Mouse (Mus musculus): Measurements from ENCODE around the gene Btbd19. TPM values are rescaled to one million over a fixed set of nuclear protein-coding genes. Genes with fewer than 3 reads are reported as not detected.

Gene Btbd19
- total and polyA plus RNA-seq, 3 experiments: 2.9 to 6.6 (median 3.2) TPM

DNA sequence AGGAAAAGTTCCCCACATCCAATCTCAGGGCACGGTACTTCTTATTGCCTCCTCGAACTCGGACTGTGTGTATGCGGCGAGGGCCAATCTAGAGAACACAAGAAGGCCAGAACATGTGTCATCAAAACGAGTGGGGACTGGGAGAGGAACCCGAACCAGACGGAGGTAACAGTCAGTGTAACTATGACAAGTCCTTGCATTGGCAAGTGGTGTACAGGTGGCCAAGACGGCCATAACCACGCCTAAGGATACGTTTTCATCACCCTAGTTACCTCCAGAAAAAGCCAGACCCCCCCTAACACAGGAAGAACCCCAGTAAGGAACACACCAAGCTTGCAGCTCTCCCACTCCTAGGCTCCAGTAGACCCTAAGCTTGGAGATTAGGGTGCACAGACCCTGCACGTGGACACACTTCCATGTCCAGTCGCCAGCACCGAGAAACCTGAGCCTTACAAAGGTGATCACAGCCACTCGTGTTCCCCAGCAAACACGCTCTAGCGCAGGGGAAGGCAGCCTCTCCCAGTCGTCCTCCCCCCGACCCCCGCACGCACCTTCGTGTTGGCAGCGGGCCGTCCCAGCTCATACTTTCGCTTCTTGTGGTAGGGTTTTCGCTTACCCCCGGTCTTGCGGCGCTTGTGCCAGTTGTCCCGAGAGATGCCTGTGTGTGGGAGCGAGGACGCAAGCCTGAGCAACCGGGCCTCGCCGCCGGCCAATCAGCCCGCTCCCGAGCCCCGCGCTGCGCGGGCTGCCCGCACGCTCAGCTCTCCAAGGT is 29.7 kb upstream of the Btbd19 start:
- intact Hi-C loops (cut with DNase I): loop anchor here (2.0 kb wide), 2 partner anchors 18 to 34 kb away; no protein-coding TSS in a partner anchor
- no peaks in the 10 kb centered on the region for H3K79me2 ChIP-seq (replicated peaks; ENCODE audit: control insufficient read depth, insufficient read depth, low read length)
- 3% methylated on average over 44 of the region's 44 CpGs for WGBS
- no peak for DNase-seq
- peaks cover 3% of the 10 kb centered on the region; the same call in 1 of the 2 replicates for H3K4me1 ChIP-seq (ENCODE audit: control insufficient read depth, insufficient read depth, low read length)
- peaks cover 7% of the 10 kb centered on the region for H3K36me3 ChIP-seq (ENCODE audit: control insufficient read depth, insufficient read depth, low read length)
- H3K4me3 ChIP-seq: peak overlapping the region; percentile 66
- no peaks in the 10 kb centered on the region for H3K27me3 ChIP-seq (ENCODE audit: control insufficient read depth, insufficient read depth, low read length)
- peak overlapping the region; percentile 94 for H3K9ac ChIP-seq (ENCODE audit: low read depth, low read length)
- H3K27ac ChIP-seq: peak overlapping the region; percentile 78
- TF ChIP-seq CTCF (IDR thresholded peaks at IDR 0.05): no peak
- TF ChIP-seq POLR2A (IDR thresholded peaks at IDR 0.05; ENCODE audit: insufficient read depth, low read depth, low read length): no peak
- no peak for TF ChIP-seq EP300 (IDR thresholded peaks at IDR 0.05; ENCODE audit: insufficient read depth, low read depth, low read length)

DNA sequence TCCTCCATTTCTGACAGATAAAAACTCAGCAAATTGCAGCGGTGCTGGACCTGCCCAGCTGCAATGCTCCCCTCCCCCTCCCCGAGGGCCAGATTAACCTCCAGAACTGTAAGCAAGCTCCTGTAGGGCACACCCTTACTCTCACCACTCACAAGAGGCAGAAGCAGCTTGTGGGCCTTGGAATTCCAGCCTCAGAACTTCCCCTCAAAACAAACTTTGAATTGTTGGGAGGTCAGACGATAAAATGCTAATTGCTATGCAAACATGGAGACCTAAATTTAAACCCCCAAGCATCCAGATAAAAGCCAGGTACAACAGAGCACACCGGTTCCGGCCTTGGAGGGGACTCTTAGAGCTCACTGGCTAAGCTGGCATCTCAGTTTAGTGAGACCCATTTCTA is 27.2 kb upstream of the Btbd19 start:
- Histone ChIP-seq H3K36me3 (ENCODE audit: control insufficient read depth, insufficient read depth, low read length) (peaks cover 7% of the 10 kb centered on the region), H3K9ac (ENCODE audit: low read depth, low read length) (no peak overlapping the region), H3K4me3 (no peak overlapping the region), H3K27ac (no peak overlapping the region), H3K4me1 (ENCODE audit: control insufficient read depth, insufficient read depth, low read length) (peaks cover 3% of the 10 kb centered on the region; the same call in 1 of the 2 replicates), H3K27me3 (ENCODE audit: control insufficient read depth, insufficient read depth, low read length) (no peaks in the 10 kb centered on the region), H3K79me2 (replicated peaks; ENCODE audit: control insufficient read depth, insufficient read depth, low read length) (no peaks in the 10 kb centered on the region)
- WGBS: 59% methylated on average over 5 of the region's 5 CpGs
- DNase-seq: no peak
- intact Hi-C loops (cut with DNase I): no loop called here
- TF ChIP-seq CTCF (IDR thresholded peaks at IDR 0.05) (no peak), POLR2A (IDR thresholded peaks at IDR 0.05; ENCODE audit: insufficient read depth, low read depth, low read length) (no peak), EP300 (IDR thresholded peaks at IDR 0.05; ENCODE audit: insufficient read depth, low read depth, low read length) (no peak)

DNA sequence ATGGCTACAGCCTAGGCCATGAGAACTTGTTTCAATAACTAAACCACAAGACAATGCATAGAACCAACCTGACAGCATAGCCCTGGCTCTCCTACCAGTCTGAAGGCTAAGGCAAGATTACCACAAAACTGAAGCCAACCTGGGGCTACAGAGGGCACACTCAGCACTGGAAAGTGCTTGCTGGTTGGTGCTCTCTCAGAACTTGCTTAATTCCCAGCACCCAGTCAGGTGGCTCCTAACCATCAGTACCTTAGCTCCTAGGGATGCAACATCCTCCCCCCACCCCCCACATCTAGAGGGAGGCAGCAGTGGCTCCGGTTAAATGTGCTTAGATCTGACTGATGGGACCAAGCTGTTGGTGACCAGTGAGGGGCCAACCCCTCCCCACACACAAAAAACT is 25.9 kb upstream of the Btbd19 start:
- intact Hi-C loops (cut with DNase I): no loop called here
- TF ChIP-seq POLR2A (IDR thresholded peaks at IDR 0.05; ENCODE audit: insufficient read depth, low read depth, low read length) (no peak), CTCF (IDR thresholded peaks at IDR 0.05) (no peak), EP300 (IDR thresholded peaks at IDR 0.05; ENCODE audit: insufficient read depth, low read depth, low read length) (no peak)
- Histone ChIP-seq H3K27me3 (ENCODE audit: control insufficient read depth, insufficient read depth, low read length) (no peaks in the 10 kb centered on the region), H3K4me1 (ENCODE audit: control insufficient read depth, insufficient read depth, low read length) (peaks cover 3% of the 10 kb centered on the region; the same call in 1 of the 2 replicates), H3K9ac (ENCODE audit: low read depth, low read length) (no peak overlapping the region), H3K4me3 (no peak overlapping the region), H3K36me3 (ENCODE audit: control insufficient read depth, insufficient read depth, low read length) (peaks cover 7% of the 10 kb centered on the region), H3K27ac (no peak overlapping the region), H3K79me2 (replicated peaks; ENCODE audit: control insufficient read depth, insufficient read depth, low read length) (no peaks in the 10 kb centered on the region)
- DNase-seq: no peak
- WGBS: 52% methylated on average over 1 of the region's 1 CpGs

DNA sequence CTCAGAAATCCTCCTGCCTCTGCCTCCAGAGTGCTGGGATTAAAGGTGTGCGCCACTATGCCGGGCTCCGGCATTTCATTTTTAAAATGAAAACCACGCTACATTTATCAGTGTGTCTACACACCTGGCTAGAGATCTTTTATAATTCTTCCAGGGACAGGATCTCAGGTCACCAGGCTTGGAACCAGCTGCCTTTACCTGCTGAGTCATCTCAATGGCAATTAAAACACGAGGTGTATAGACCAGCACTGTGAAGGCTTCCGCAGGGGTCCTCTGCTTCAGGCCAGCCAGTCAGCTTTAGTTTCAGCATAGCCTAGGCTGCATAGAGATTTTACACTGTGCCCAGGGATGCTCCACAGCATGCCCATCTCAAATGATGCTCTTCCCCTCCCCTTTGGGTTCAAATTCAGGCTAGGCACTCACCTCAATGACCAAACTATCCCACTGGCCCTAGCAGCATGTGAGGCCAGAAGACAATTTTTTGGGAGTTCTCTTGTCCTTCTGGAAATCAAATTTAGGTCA is 24.7 kb upstream of the Btbd19 start:
- H3K4me1 ChIP-seq (ENCODE audit: control insufficient read depth, insufficient read depth, low read length): peaks cover 3% of the 10 kb centered on the region; the same call in 1 of the 2 replicates
- TF ChIP-seq CTCF (IDR thresholded peaks at IDR 0.05): no peak
- no peak for TF ChIP-seq EP300 (IDR thresholded peaks at IDR 0.05; ENCODE audit: insufficient read depth, low read depth, low read length)
- TF ChIP-seq POLR2A (IDR thresholded peaks at IDR 0.05; ENCODE audit: insufficient read depth, low read depth, low read length): no peak
- WGBS: 94% methylated on average over 6 of the region's 6 CpGs
- DNase-seq: no peak
- H3K36me3 ChIP-seq (ENCODE audit: control insufficient read depth, insufficient read depth, low read length): peaks cover 7% of the 10 kb centered on the region
- H3K4me3 ChIP-seq: no peak overlapping the region
- no peak overlapping the region for H3K9ac ChIP-seq (ENCODE audit: low read depth, low read length)
- no peaks in the 10 kb centered on the region for H3K27me3 ChIP-seq (ENCODE audit: control insufficient read depth, insufficient read depth, low read length)
- no peaks in the 10 kb centered on the region for H3K79me2 ChIP-seq (replicated peaks; ENCODE audit: control insufficient read depth, insufficient read depth, low read length)
- H3K27ac ChIP-seq: no peak overlapping the region
- intact Hi-C loops (cut with DNase I): no loop called here

DNA sequence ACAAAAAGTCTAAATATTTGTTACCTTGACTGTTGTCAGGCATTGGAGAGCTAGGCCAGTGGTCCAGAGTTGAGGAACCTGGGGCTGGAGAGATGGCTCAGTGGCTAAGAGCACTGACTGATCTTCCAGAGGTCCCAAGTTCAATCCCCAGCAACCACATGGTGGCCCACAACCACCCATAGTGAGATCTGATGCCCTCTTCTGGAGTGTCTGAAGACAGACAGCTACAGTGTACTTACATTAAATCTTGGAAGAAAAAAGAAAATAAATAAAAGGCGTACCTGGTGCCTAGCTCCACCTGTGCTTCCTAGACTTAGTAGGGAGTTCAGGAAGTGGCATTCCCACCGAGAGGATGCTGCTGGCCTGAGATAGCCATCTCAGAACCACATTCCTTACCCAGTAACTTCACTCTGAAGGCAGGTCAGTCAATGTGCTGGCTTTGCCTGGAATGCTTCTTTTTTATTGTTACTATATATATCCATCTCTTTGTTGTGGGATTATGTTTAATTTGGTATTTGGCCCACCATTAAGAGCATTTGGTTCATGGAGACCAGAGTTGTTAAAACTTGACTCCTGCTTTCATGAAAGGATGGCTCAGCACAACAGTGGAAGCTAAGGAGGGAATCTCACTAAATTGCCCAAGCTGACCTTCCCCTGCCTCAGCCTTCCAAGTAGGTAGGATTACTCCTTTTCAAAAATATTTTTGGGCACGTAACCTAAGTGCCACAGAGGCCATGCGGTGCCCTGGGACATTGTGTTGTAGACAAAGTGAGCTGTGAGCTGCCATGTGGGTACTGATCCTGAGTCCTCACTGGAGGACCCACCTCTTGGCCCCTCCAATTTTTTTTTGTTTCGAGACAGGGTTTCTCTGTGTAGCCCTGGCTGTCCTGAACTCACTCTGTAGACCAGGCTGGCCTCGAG is 24.0 kb upstream of the Btbd19 start:
- 75% methylated on average over 6 of the region's 6 CpGs for WGBS
- TF ChIP-seq POLR2A (IDR thresholded peaks at IDR 0.05; ENCODE audit: insufficient read depth, low read depth, low read length) (no peak), CTCF (IDR thresholded peaks at IDR 0.05) (no peak), EP300 (IDR thresholded peaks at IDR 0.05; ENCODE audit: insufficient read depth, low read depth, low read length) (no peak)
- Histone ChIP-seq H3K27me3 (ENCODE audit: control insufficient read depth, insufficient read depth, low read length) (no peaks in the 10 kb centered on the region), H3K36me3 (ENCODE audit: control insufficient read depth, insufficient read depth, low read length) (peaks cover 7% of the 10 kb centered on the region), H3K4me3 (no peak overlapping the region), H3K9ac (ENCODE audit: low read depth, low read length) (no peak overlapping the region), H3K27ac (no peak overlapping the region), H3K79me2 (replicated peaks; ENCODE audit: control insufficient read depth, insufficient read depth, low read length) (no peaks in the 10 kb centered on the region), H3K4me1 (ENCODE audit: control insufficient read depth, insufficient read depth, low read length) (no peaks in the 10 kb centered on the region)
- DNase-seq: no peak
- intact Hi-C loops (cut with DNase I): no loop called here

Data from heart, adult 2 months (tissue).